Mouse (Mus musculus): ENCODE data around the gene Wdfy4.
A peak's percentile ranks its signal among the peaks of the same experiment; 100 is the strongest.

The Wdfy4 gene

GRCm38 (mm10) chr14:33078596-33078995 is 106.7 kb downstream of the Wdfy4 start:
- DNase-seq (ENCODE audit: low read depth, low spot score) = no peak

GRCm38 (mm10) chr14:33078110-33078509 is 107.2 kb downstream of the Wdfy4 start:
- DNase-seq (ENCODE audit: low read depth, low spot score) = no peak

- DNase-seq (ENCODE audit: low read depth, low spot score) = no peak
These were observed 112.0 kb downstream of the Wdfy4 start for GRCm38 (mm10) chr14:33073355-33073754.

GRCm38 (mm10) chr14:33072351-33072750 is 113.0 kb downstream of the Wdfy4 start:
- no peak for DNase-seq (ENCODE audit: low read depth, low spot score)

GRCm38 (mm10) chr14:33067676-33068075 is 117.6 kb downstream of the Wdfy4 start:
- no peak for DNase-seq (ENCODE audit: low read depth, low spot score)

- no peak for DNase-seq (ENCODE audit: low read depth, low spot score)
These were observed 122.3 kb downstream of the Wdfy4 start for GRCm38 (mm10) chr14:33062996-33063395.

- no peak for DNase-seq (ENCODE audit: low read depth, low spot score)
These were observed 126.2 kb downstream of the Wdfy4 start for GRCm38 (mm10) chr14:33058881-33059660.

- no peak for DNase-seq (ENCODE audit: low read depth, low spot score)
These were observed 131.9 kb downstream of the Wdfy4 start for GRCm38 (mm10) chr14:33053441-33053840.

- no peak for DNase-seq (ENCODE audit: low read depth, low spot score)
These were observed 140.1 kb downstream of the Wdfy4 start for GRCm38 (mm10) chr14:33045217-33045616.

GRCm38 (mm10) chr14:33036811-33037210 is 148.5 kb downstream of the Wdfy4 start:
- DNase-seq (ENCODE audit: low read depth, low spot score) = no peak

GRCm38 (mm10) chr14:33035386-33035785 is 149.9 kb downstream of the Wdfy4 start:
- DNase-seq (ENCODE audit: low read depth, low spot score) = no peak

- DNase-seq (ENCODE audit: low read depth, low spot score) = peak; percentile 2
These were observed 151.9 kb downstream of the Wdfy4 start for GRCm38 (mm10) chr14:33033424-33033823.

- DNase-seq (ENCODE audit: low read depth, low spot score) = no peak
These were observed 154.5 kb downstream of the Wdfy4 start for GRCm38 (mm10) chr14:33030849-33031248.

- no peak for DNase-seq (ENCODE audit: low read depth, low spot score)
These were observed 165.7 kb downstream of the Wdfy4 start for GRCm38 (mm10) chr14:33019606-33020005.

GRCm38 (mm10) chr14:33019050-33019449 is 166.3 kb downstream of the Wdfy4 start:
- DNase-seq (ENCODE audit: low read depth, low spot score) = no peak

- DNase-seq (ENCODE audit: low read depth, low spot score) = no peak
These were observed 177.7 kb downstream of the Wdfy4 start for GRCm38 (mm10) chr14:33007638-33008037.

- DNase-seq (ENCODE audit: low read depth, low spot score) = no peak
These were observed 180.2 kb downstream of the Wdfy4 start for GRCm38 (mm10) chr14:33005114-33005513.

GRCm38 (mm10) chr14:33000112-33000979 is 185.0 kb downstream of the Wdfy4 start:
- no peak for DNase-seq (ENCODE audit: low read depth, low spot score)

GRCm38 (mm10) chr14:32999511-32999910 is 185.8 kb downstream of the Wdfy4 start:
- no peak for DNase-seq (ENCODE audit: low read depth, low spot score)

GRCm38 (mm10) chr14:32994954-32995636 is 190.2 kb downstream of the Wdfy4 start:
- no peak for DNase-seq (ENCODE audit: low read depth, low spot score)

GRCm38 (mm10) chr14:32991082-32991481 is 194.2 kb downstream of the Wdfy4 start, which contains the start of gene Lrrc18:
Gene Lrrc18 (plus strand): TSS chr14:32991382.
- no peak for DNase-seq (ENCODE audit: low read depth, low spot score)

GRCm38 (mm10) chr14:32986659-32987058 is 198.6 kb downstream of the Wdfy4 start:
- no peak for DNase-seq (ENCODE audit: low read depth, low spot score)
